Mouse (Mus musculus): ENCODE measurements around the gene Arhgef40. TPM values are rescaled to one million over a fixed set of nuclear protein-coding genes. Genes with fewer than 3 reads are reported as not detected.
"Not testable (repeated sequence)": the region's sequence is repeated elsewhere in the genome, so short reads cannot be mapped to it uniquely, and the experiment has no call there.

Gene Arhgef40
- total RNA-seq, 2 experiments from 2014 or later = 24.2 to 32.0 TPM

DNA sequence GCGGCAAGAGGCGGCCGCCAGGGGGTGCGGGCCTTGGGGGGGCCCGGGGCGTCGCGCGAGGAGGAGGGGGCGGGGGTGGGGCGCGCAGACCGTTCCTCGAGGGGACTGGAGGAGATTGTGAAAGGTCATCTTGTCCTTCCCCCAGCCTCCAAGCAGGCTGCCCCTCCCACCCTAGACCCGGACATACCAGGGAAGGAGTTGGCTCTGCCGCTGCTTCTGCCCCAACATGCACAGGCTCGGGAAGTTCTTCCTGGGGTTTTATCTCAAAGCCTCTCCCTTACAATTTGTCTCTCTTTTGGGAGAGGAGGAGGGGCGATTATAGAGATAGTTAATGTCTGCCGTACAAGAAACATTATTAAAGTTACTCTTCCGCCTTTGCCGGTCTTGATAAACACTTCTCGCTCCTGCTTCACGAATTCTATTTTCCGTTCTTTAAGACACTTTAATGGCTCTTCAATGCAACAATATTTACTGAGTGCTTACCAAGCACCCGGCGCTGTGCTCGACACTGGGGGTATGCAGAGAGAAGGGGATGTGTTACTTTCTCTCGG lies 30.3 kb downstream of the Arhgef40 start:
- intact Hi-C loops (cut with DNase I; ENCODE audit: low total_unique reads) = no loop called here
- DNase-seq = peak; percentile 63

DNA sequence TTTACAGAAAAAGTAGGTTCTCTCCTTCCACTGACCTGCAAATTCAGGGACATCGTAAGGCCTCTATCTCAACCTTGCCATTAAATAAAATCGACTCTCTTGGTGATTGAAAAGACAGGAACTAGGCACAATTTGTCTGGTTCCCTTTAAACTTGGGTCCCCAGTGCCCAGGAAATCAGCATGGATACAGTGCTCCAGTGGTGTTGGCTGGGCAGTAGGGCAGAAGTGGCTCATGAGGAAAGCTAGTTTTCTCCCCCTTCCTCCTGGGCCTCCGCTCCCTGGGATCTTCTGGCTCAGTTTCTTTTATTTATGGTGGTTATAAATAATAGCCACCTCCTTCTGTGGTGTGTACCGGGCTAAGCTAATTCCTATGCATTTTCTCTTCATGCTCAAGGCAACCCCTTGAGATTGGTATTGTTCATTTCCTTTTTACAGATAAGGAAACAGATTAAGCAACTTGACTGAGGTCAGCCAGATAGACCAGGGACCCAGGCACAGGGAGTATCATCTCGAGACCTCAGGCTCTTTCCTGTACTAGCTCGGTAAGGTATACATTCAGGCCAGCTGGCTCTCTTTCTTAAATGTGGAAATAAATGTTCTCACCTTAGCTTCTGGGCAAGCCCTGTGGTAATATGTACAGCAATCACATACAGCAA lies 31.1 kb downstream of the Arhgef40 start, which contains the start of gene Tmem253:
TSS of gene Tmem253 (plus strand) at position 214 of the 656 bp plus-strand sequence.
- no peak for DNase-seq
- intact Hi-C loops (cut with DNase I; ENCODE audit: low total_unique reads) = no loop called here

DNA sequence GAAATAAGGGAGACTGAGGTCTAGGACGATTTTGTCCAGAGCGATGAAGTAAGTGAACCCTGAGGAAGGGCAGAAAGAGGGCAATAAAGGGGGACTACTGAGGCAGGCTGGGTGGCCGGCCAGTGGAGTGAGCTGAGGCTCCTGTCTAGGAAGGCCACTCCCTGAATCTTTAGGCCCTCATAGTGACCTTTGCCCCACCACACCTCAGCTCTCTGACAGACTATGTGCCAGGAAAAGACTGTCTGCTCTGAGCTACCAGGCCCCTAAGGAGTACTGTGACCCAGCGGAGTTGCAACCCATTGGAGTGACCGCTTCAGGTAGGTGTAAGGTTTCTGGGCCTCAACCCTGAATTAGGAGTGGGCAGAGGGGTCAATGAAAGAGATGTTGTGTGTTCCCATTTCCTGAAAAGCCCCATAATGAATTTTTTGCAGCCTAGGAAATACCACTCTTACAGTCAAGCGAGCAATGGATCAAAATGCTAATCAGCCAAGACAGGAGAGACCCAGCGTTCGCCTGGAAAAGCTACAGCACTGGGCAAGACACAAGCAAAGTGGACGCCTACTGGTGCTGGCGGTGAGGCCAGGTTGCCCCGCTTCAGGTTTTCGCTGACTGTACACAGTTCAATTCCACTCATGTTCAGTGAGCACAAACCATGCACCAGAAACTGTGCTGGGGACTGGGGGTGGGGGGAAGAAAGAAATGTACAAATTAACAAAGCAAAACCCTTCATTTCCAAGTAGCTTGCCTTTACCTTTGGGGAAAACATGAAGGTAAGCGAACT lies 32.3 kb downstream of the Arhgef40 start:
- intact Hi-C loops (cut with DNase I; ENCODE audit: low total_unique reads) = no loop called here
- DNase-seq = no peak

DNA sequence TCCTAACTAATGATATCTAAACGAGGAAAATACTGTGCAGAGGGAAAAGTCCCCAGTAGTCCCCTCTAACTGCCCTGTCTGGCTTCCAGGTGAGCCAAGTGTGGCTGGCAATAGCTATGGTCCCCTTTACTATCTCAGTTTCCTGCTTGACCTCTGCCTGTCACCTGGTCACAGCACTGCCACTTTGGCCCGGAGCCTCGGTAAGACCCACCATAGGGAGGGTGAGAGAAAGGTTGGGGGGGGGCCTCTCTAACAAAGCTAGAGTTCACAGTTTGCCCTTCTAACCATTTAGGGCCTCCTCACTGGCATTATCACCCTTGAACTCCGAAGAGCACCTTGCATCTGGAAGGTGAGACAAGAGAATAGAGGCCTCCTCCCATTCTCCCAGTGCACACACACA lies 33.1 kb downstream of the Arhgef40 start:
- no peak for DNase-seq
- intact Hi-C loops (cut with DNase I; ENCODE audit: low total_unique reads) = no loop called here

DNA sequence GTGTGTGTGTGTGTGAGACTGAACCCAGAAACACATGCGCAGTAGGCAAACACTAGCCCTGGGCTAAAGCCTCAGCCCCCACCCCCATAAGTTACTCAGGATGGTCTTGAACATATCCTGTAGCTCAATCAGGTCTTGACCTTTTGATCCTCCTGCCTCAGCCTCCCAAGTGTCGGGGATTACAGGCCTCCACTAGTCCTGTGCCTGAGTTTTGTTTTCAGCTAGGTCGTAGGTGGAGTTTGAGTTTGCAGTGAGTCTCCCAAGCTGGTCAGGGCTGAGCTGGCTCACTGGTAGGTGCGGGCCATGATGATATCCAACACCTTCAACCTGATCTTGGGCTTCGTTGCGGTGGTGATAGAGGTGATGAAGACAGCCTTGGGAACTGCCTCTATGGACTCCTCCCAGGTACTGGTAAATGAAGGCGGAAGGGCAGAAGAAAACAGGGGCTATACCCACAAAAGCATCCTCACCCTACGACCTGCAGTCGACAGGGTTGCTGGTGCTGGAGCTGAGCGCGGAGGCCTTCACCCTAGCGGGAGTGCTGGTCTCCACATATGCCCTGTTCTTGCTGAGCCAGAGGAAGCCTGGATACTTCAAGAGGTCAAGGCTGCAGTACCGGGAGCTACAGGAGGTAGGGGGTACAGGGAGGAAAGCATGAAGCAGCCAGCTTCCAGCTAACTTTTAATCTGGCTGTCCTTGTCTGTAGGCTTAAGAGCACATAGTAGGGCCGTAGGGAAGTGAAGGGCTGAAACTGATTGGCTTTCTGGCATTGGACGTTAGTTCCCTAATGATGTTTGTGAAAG lies 33.9 kb downstream of the Arhgef40 start:
- intact Hi-C loops (cut with DNase I; ENCODE audit: low total_unique reads) = no loop called here
- DNase-seq = no peak

DNA sequence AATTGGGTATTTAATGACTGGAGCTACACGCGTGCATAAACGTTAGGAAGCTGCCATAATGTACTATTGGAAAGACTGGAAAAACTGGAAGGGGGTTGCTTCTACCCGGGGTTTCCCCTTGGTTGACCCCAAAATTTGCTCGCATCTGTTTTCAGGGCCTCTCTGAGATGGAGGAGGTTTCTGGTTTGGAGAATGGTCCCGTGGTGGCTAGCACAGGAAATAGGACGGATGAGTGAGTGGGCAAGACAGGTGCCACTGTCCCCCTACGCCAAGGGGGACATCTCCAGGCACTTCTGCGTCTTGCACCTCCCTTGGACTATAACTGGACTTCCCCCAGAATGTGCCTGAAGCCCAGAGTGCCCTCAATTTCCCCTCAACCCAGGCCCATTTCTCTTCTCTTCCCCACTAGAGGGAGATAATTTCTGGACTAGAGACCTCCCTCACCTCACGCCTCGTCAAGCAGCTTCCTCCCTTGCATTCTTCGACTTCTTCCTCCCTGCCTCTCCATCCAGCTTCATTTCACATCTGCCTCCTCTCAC lies 34.6 kb downstream of the Arhgef40 start:
- no peak for DNase-seq
- intact Hi-C loops (cut with DNase I; ENCODE audit: low total_unique reads) = no loop called here

DNA sequence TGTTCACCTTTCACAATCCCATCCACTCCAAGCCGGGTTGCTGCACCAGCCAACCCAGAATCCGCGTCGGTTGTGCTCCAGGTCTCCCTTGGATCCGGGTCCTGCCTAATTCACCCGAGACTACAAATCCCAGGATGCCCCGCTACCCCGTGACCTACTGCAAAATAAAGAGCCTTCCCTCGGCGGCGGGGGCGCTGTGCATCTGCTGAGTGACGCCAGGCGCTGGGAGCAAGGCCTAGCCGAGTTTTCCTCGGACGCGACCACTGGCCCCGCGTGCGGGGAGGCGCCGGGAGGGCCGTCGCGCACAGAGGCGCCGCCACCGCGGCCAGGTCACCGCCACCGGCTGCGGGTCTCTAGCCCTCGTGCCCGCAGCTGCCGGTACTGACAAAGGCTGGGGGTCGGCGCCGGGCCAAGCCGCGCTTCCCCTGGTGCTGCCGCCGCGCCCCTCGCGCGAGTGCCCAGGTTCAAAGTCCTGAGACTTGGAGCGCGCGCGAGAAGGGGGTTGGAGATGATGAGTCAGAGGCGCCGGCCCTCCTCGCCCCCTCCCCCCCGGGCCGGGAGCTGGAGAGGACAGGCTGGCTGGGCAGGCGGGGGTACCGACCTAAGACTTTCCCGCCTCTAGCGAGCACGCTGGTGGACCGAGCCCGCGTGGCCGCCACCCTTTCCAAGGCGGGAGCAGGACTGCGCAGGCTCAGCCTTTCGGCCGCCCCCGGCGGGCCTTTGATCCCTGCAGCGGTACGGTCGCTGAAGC lies 35.2 kb downstream of the Arhgef40 start:
- intact Hi-C loops (cut with DNase I; ENCODE audit: low total_unique reads) = no loop called here
- DNase-seq = peak; percentile 98

DNA sequence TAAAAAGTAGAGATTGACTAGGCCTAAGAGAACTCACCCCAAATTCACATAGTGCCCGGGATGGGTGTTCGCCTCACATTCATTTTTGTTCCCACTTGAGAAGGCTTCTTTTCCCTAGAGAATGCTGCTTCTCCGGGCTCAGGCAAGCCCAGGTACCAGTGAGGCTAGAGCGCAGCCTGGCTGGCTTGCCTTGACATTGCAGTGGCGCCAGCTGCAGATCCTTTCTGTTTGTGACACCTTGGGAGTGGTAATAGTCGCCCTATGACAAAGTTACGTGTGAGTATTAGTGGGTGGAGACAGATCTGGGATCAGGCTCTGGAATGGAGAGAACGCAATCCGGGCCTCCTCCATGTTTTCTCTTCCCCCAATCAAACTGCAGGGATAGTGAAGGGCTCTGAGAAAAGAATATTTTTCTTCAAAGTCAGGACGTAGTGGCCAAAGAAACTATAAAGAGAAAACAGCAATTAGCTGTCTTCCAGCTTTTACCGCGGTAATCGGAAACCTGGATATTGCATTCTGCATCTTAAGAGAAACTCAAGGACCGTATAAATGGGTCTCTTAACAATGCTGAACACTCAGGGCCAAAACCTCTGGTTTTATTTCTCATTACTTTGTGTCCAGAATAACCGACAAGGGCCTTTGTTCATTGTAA lies 36.1 kb downstream of the Arhgef40 start, which contains the start of gene Zfp219:
TSS of gene Zfp219 (minus strand) at position 248 of the 652 bp plus-strand sequence.
- DNase-seq = peak; percentile 69
- intact Hi-C loops (cut with DNase I; ENCODE audit: low total_unique reads) = no loop called here

DNA sequence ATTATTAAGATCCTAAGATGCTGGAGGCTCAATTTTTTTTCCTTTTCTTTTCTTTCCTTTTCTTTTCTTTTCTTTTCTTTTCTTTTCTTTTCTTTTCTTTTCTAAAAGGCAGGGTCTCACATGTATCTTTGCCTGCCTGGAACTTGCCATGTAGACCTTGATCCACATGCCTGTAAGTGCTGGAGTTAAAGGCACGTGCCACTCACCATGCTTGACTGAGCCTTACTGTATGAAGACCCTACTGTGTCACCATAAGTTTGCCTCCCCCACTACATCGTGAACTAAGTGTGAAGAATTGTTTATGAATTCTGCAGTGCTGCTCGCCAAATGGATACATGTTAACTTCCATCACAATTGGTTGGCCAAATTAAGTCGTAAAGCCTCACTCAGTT lies 36.6 kb downstream of the Arhgef40 start:
- intact Hi-C loops (cut with DNase I; ENCODE audit: low total_unique reads) = no loop called here
- no peak for DNase-seq

DNA sequence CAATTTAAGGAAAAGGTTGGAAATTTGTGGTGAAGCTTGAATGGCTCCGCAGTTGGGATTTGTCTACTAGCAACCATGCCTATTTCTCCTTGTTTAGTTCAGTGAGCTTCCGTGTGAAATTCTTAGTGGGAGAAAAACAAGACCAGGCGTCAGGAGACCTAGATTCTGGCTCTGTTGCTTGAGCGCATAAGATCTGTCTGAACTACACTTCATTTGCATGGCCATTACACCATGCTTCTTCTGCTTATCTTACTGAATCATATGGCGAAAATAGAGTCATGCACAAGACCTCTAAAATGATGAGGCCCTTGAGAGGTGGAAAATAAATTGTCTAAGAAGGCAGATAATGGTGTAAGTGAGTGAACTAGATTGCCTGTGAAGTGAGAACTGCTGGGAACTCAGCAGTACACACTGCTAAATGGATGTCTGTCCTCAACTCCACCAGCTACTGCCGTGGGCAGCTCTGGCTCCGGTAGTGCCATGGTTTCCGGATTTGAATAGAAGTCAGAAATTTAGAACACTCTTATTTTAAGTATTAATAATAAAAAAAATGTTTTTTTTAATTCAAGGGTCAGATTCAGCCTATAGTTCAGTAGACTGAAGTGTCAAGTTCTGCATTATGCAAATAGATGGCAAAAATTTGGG lies 37.2 kb downstream of the Arhgef40 start:
- intact Hi-C loops (cut with DNase I; ENCODE audit: low total_unique reads) = no loop called here
- DNase-seq = no peak

DNA sequence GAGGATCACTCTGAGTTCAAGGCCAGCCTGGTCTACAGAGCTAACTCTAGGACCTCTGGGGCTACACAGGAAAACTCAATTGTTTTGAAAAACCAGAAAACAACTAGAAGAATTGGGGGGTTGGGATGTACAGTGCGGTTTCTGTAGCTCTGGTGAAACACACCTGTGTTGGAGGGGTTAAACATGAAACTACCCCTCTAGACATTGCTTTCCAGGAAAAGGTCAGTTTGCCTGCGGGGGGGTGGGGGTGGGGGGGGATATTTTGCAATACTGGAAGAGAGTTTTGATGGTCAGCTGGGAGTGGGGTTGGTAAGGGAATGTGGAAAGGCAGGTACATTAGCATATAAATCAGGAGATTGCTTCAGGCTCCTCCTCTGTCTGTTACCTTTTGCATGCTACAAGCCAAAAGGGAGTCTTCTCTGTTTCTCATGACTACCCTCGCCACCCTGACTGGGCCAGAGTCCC lies 37.8 kb downstream of the Arhgef40 start:
- DNase-seq = no peak
- intact Hi-C loops (cut with DNase I; ENCODE audit: low total_unique reads) = no loop called here

DNA sequence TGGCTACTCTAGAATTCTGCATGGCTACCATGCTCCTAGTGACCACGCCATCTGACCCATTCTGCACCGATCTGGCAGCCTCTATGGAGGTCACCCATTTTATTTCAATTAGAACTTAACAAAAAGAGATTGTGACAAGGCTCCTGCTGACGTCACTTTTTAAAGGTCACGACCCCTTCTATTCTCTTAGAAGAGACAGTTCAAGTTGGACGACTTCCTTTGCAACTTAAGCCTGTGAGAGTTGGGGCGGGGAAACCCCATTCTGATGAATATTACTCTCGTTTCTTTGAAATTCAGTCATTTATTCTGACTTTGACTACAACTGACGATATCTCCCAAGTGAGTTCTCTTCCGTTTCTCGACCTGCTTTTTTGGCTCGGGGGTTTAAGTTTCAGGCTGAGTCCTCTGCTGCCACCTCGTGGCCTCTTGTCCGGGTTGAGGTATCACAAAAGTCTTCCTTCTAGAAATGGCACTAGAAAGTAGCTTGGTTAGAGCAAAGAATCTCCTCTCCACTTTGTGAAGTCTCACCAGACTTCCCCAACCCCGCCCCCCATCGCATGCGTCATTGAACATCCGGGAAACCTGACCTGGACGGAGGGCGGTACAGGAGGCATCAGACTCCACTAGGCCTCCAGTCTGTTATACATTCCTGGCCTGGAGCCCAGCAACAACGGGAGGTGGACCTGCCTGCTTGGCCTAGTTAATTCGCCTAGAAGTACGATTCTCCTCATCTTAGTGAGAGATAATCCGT lies 38.4 kb downstream of the Arhgef40 start:
- DNase-seq = peak; percentile 87
- intact Hi-C loops (cut with DNase I; ENCODE audit: low total_unique reads) = no loop called here

DNA sequence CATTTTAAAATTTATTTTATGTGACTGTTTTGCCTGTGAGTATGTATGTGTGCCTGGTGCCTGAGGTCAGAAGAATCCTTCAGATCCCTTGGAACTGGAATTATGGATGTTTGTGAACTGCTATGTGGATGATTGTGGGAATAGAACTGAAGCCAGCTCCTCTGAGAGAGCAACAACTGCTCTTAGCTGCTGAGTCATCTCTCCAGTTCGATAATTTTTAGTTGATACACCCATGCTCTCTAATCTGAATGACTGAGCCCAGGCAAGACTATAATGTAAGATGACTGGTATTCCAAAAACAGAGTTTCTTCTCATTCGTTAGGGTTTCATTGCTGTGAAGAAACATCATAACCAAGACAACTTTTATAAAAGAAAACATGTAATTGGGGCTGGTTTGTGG lies 39.6 kb downstream of the Arhgef40 start:
- intact Hi-C loops (cut with DNase I; ENCODE audit: low total_unique reads) = no loop called here
- no peak for DNase-seq

DNA sequence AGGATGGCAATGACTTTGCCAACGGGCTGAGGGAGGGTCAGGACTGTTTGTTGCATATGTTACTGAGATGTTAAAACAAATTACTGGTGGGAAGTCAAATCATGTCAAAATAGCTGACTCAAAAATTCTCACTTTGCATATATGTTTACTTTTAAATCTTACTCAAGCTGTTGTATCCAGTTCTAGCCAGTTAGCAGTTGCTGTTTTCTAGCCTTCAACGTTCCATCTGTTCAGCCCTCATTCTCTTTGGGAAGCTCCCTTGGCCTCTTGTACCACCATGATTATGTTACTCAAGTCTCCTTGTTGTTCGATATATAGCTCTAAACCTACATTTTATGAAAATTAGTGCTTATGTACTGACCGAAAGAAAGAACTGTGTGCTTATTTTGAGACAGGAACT lies 41.8 kb downstream of the Arhgef40 start:
- intact Hi-C loops (cut with DNase I; ENCODE audit: low total_unique reads) = no loop called here
- no peak for DNase-seq

DNA sequence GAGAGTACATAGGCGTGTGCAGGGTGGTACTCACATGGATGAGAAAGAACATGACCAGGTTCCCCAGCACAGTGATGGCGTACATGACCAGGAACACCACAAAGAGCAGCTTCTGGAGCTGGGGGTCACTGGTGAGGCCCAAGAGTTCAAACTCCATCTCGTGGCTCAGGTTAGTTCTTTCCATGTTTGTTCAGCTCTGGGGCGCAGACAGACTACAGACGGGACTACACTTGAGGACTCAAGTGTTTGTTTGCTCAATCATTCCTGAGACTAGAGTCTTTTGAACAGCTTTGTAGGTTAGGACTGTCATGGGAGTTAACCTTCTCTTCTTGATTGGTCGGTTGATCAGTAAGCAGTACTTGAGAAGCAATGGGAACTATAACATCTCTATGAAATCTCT lies 51.4 kb downstream of the Arhgef40 start:
- intact Hi-C loops (cut with DNase I; ENCODE audit: low total_unique reads) = no loop called here
- no peak for DNase-seq

DNA sequence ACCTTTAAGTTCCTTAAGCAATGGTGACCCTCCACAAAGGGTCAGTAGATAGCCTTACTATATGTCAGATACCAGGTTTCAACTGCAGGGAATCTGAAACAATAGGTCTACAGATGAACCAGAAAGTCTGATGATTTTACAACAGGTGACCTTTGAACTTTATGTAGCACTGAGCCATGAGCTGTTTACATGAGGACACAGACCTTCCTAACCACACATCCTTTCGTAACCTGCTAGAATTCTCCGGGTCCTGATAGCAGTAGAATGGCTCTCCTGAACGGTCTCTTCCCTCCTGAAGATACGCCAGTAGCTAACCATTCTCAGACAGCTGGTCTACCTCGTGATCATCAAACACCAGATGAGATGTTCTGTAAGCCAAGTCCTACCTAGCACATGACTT lies 54.8 kb downstream of the Arhgef40 start:
- DNase-seq = no peak
- intact Hi-C loops (cut with DNase I; ENCODE audit: low total_unique reads) = no loop called here

DNA sequence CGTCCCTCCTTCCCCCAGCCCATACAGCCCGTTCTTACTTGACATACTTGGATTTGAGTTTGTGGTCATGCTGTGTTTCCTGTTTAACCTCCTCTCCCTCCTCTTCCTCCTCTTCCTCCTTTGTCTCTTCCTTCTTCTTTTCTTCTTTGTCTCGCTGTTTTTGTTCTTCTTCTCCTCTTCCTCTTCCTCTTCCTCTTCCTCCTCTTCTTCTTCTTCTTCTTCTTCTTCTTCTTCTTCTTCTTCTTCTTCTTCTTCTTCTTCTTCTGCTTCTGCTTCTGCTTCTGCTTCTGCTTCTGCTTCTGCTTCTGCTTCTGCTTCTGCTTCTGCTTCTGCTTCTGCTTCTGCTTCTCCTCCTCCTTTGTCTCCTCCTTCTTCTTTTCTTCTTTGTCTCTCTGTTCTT lies 57.8 kb downstream of the Arhgef40 start, which contains the start of gene Olfr221:
TSS of gene Olfr221 (minus strand) at position 101 of the 400 bp plus-strand sequence.
- DNase-seq; intact Hi-C loops (cut with DNase I; ENCODE audit: low total_unique reads): not testable (repeated sequence)

Data from gastrocnemius, postnatal 14 days (tissue).